ENCODE assay signal across 7 mouse cellular contexts in genomic region chr17:31511792-31512495, GRCm38 (mm10). TPM values are rescaled to one million over a fixed set of nuclear protein-coding genes. Genes with fewer than 3 reads are reported as not detected.
DNase-seq lines count a peak whose midpoint lies in the region; ATAC-seq and TF ChIP-seq lines count a peak whose summit lies in the region.

No protein-coding gene starts in this region.

- H3K36me3 ChIP-seq in embryonic facial prominence, embryonic 12.5 days, result peaks cover 25% of the 10 kb centered on the region
- H3K36me3 ChIP-seq in heart, adult 2 months (ENCODE audit: control insufficient read depth, insufficient read depth, low read length), result no peaks in the 10 kb centered on the region
- peaks cover 30% of the 10 kb centered on the region for H3K36me3 ChIP-seq in limb, embryonic 13.5 days
- H3K36me3 ChIP-seq in midbrain, embryonic 16.5 days (ENCODE audit: control insufficient read depth, insufficient read depth, low read length), result peaks cover 14% of the 10 kb centered on the region

- peak; percentile 89 for DNase-seq in adrenal gland, postnatal 25 days
- peak; percentile 89 to 91 for DNase-seq in heart, adult 2 months
- DNase-seq in kidney, adult 8-10 months, result peak; percentile 78 to 80
- peak; percentile 65 to 88 for DNase-seq in spleen, postnatal 10 days (ENCODE audit: low spot score in 2 of 2)

- peak; percentile 86 for TF ChIP-seq POLR2A in heart, adult 2 months (IDR thresholded peaks at IDR 0.05; ENCODE audit: insufficient read depth, low read depth, low read length)

- peak; percentile 95 for ATAC-seq in embryonic facial prominence, embryonic 12.5 days (ENCODE audit: insufficient number of reproducible peaks, insufficient read depth, low FRiP score, low TSS enrichment)
- peak; percentile 97 for ATAC-seq in limb, embryonic 13.5 days (ENCODE audit: low FRiP score, low read depth)
- ATAC-seq in midbrain, embryonic 16.5 days, result peak; percentile 96

- H3K27me3 ChIP-seq in embryonic facial prominence, embryonic 12.5 days, result no peaks in the 10 kb centered on the region
- no peaks in the 10 kb centered on the region for H3K27me3 ChIP-seq in heart, adult 2 months (ENCODE audit: control insufficient read depth, insufficient read depth, low read length)
- H3K27me3 ChIP-seq in limb, embryonic 13.5 days, result no peaks in the 10 kb centered on the region
- no peaks in the 10 kb centered on the region for H3K27me3 ChIP-seq in midbrain, embryonic 16.5 days (ENCODE audit: control insufficient read depth, insufficient read depth, low read depth, low read length)

- no peaks in the 10 kb centered on the region for H3K9me3 ChIP-seq in embryonic facial prominence, embryonic 12.5 days
- peaks cover 3% of the 10 kb centered on the region; the same call in 1 of the 2 replicates for H3K9me3 ChIP-seq in limb, embryonic 13.5 days
- H3K9me3 ChIP-seq in midbrain, embryonic 16.5 days (replicated peaks; ENCODE audit: control insufficient read depth, low read length, poor library complexity, severe bottlenecking), result no peaks in the 10 kb centered on the region

- H3K79me2 ChIP-seq in heart, adult 2 months (replicated peaks; ENCODE audit: control insufficient read depth, insufficient read depth, low read length), result no peaks in the 10 kb centered on the region

- under 1% methylated on average over 56 of the region's 56 CpGs for WGBS in embryonic facial prominence, embryonic 12.5 days
- under 1% methylated on average over 56 of the region's 56 CpGs for WGBS in heart, adult 2 months
- WGBS in limb, embryonic 13.5 days, result under 1% methylated on average over 56 of the region's 56 CpGs
- under 1% methylated on average over 53 of the region's 56 CpGs for WGBS in midbrain, embryonic 16.5 days

- peak overlapping the region; percentile 74 for H3K27ac ChIP-seq in embryonic facial prominence, embryonic 12.5 days
- H3K27ac ChIP-seq in heart, adult 2 months, result peak overlapping the region; percentile 80
- peak overlapping the region; percentile 69 for H3K27ac ChIP-seq in limb, embryonic 13.5 days
- peak overlapping the region; percentile 86 for H3K27ac ChIP-seq in midbrain, embryonic 16.5 days (ENCODE audit: low read length)

- H3K9ac ChIP-seq in embryonic facial prominence, embryonic 12.5 days, result peak overlapping the region; percentile 66
- peak overlapping the region; percentile 90 for H3K9ac ChIP-seq in heart, adult 2 months (ENCODE audit: low read depth, low read length)
- H3K9ac ChIP-seq in limb, embryonic 13.5 days, result peak overlapping the region; percentile 70
- H3K9ac ChIP-seq in midbrain, embryonic 16.5 days (ENCODE audit: low read depth, low read length), result peak overlapping the region; percentile 78

- TF ChIP-seq EP300 in heart, adult 2 months (IDR thresholded peaks at IDR 0.05; ENCODE audit: insufficient read depth, low read depth, low read length), result peak; percentile 75; the same call in 1 of the 2 replicates

- TF ChIP-seq CTCF in heart, adult 2 months (IDR thresholded peaks at IDR 0.05), result no peak

- H3K4me2 ChIP-seq in embryonic facial prominence, embryonic 12.5 days (replicated peaks), result peak overlapping the region; percentile 79
- peak overlapping the region; percentile 72 for H3K4me2 ChIP-seq in limb, embryonic 13.5 days (replicated peaks)
- H3K4me2 ChIP-seq in midbrain, embryonic 16.5 days (ENCODE audit: low read length), result peak overlapping the region; percentile 83

- intact Hi-C loops in heart, adult 2 months (cut with DNase I), result loop anchor here (5.0 kb wide), 2 partner anchors 55 to 145 kb away; partner anchors contain the start of gene U2af1

- H3K4me3 ChIP-seq in embryonic facial prominence, embryonic 12.5 days, result peak overlapping the region; percentile 84
- peak overlapping the region; percentile 64 for H3K4me3 ChIP-seq in heart, adult 2 months
- peak overlapping the region; percentile 68 for H3K4me3 ChIP-seq in limb, embryonic 13.5 days
- peak overlapping the region; percentile 83 for H3K4me3 ChIP-seq in midbrain, embryonic 16.5 days (ENCODE audit: low read depth, low read length)

- H3K4me1 ChIP-seq in embryonic facial prominence, embryonic 12.5 days, result peaks cover 10% of the 10 kb centered on the region
- H3K4me1 ChIP-seq in heart, adult 2 months (ENCODE audit: control insufficient read depth, insufficient read depth, low read length), result no peaks in the 10 kb centered on the region; the same call in 1 of the 2 replicates
- peaks cover 11% of the 10 kb centered on the region for H3K4me1 ChIP-seq in limb, embryonic 13.5 days
- H3K4me1 ChIP-seq in midbrain, embryonic 16.5 days (ENCODE audit: control insufficient read depth, insufficient read depth, low read length), result peaks cover 12% of the 10 kb centered on the region

RNA-seq across cellular contexts. Expression of gene Wdr4, which starts 7.8 kb away (rescaled TPM):
- total RNA-seq in adrenal gland, postnatal 25 days (2021), result 16.1 and 27.8 TPM in 2 replicates
- 39.8 and 44.5 TPM in 2 replicates for polyA plus RNA-seq in embryonic facial prominence, embryonic 12.5 days (2016; fragmentation: Nextera tagmentation; extraction: Ambion mirVana)
- 1 to 10 TPM; 5.2 to 5.6 TPM for total RNA-seq in heart, adult 2 months (2021)
- polyA plus RNA-seq in heart, adult 2 months (2012; rRNA removed), result 9.8 and 9.9 TPM in 2 replicates
- polyA plus RNA-seq in limb, embryonic 13.5 days (2015; fragmentation: Nextera tagmentation; extraction: Ambion mirVana), result 38.3 and 41.4 TPM in 2 replicates
- 38.5 and 43.7 TPM in 2 replicates for polyA plus RNA-seq in midbrain, embryonic 16.5 days (2015; fragmentation: Nextera tagmentation; extraction: Ambion mirVana)

RNA-seq across cellular contexts. Expression of gene Ndufv3, which starts 8.0 kb away (rescaled TPM):
- 379 and 390 TPM in 2 replicates for total RNA-seq in adrenal gland, postnatal 25 days (2021)
- 219 and 253 TPM in 2 replicates for polyA plus RNA-seq in embryonic facial prominence, embryonic 12.5 days (2016; fragmentation: Nextera tagmentation; extraction: Ambion mirVana)
- 1,000 to 10,000 TPM; 1,326 to 1,509 TPM for total RNA-seq in heart, adult 2 months (2021)
- 764 and 972 TPM in 2 replicates for polyA plus RNA-seq in heart, adult 2 months (2012; rRNA removed)
- polyA plus RNA-seq in limb, embryonic 13.5 days (2015; fragmentation: Nextera tagmentation; extraction: Ambion mirVana), result 239 and 242 TPM in 2 replicates
- polyA plus RNA-seq in midbrain, embryonic 16.5 days (2015; fragmentation: Nextera tagmentation; extraction: Ambion mirVana), result 400 and 424 TPM in 2 replicates

RNA-seq across cellular contexts. Expression of gene Pknox1, which starts 52.6 kb away (rescaled TPM):
- 23.9 and 25.0 TPM in 2 replicates for total RNA-seq in adrenal gland, postnatal 25 days (2021)
- polyA plus RNA-seq in embryonic facial prominence, embryonic 12.5 days (2016; fragmentation: Nextera tagmentation; extraction: Ambion mirVana), result 26.7 and 27.1 TPM in 2 replicates
- 10 to 100 TPM in 1 of 2 experiments, 1 to 10 TPM in 1; 9.3 to 13.1 TPM for total RNA-seq in heart, adult 2 months (2021)
- 6.8 and 16.4 TPM in 2 replicates for polyA plus RNA-seq in heart, adult 2 months (2012; rRNA removed)
- polyA plus RNA-seq in limb, embryonic 13.5 days (2015; fragmentation: Nextera tagmentation; extraction: Ambion mirVana), result 30.4 and 37.7 TPM in 2 replicates
- polyA plus RNA-seq in midbrain, embryonic 16.5 days (2015; fragmentation: Nextera tagmentation; extraction: Ambion mirVana), result 18.8 and 25.0 TPM in 2 replicates

Comparison
In these comparisons a context has a peak if more than half of its experiments do, and no peak if none do; other contexts are left out.
1. Peak in every context shown above with its lines: DNase-seq, ATAC-seq, H3K4me3 ChIP-seq and H3K27ac ChIP-seq.